Mouse (Mus musculus) gastrocnemius, adult 8-10 months (tissue): ENCODE results near the gene Ipo4. TPM values are rescaled to one million over a fixed set of nuclear protein-coding genes. Genes with fewer than 3 reads are reported as not detected.
A peak's percentile ranks its signal among the peaks of the same experiment; 100 is the strongest.

ENCODE experiments used
- DNase-seq, 2 experiments: peaks; one replicate each; pipeline ENCODE4 v3.0.0; 2022; ENCODE audit warnings: low spot score in 2 of 2
- total RNA-seq, 4 experiments: library from RNA; stranded (reverse); gene quantifications; 2 replicates each; pipeline ENCODE4 v1.2.4; 2022

Gene Ipo4
- total RNA-seq, 4 experiments from 2014 or later = 80.2 to 99.8 (median 88.9) TPM

DNA sequence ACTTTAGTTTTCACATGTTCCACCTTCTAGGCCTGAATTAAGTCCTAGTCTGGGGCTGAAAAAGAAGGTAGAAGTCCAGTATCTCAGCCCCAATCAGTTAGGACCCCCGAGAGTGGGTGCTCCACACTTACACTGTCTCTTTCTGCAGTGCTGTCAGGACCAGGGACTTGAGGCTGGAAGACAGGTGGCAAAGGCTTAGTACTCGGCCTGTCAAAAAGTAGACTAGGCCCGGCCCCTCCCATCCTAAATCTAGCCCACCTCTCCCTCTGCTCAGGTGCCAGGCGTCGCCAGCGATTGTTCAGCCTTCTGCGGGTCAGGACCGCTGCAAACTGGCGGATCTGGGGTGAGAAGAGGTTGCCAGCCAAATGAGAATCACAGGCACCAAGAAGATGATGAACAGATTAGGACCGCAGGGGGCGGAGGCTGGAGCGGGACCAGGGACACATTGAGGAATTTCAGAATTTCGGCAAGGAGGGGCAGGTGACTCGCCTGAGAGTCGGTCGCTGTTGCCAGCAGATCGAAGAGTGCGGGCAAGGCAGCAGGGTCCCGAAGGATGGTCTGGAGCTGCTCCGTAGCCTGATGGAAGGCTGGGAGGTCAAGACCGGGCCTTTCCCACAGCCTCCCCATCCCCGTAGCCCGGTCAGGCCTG is 759 bp downstream of the Ipo4 start:
- DNase-seq = peak in 1 of 2 experiments; percentile 20

DNA sequence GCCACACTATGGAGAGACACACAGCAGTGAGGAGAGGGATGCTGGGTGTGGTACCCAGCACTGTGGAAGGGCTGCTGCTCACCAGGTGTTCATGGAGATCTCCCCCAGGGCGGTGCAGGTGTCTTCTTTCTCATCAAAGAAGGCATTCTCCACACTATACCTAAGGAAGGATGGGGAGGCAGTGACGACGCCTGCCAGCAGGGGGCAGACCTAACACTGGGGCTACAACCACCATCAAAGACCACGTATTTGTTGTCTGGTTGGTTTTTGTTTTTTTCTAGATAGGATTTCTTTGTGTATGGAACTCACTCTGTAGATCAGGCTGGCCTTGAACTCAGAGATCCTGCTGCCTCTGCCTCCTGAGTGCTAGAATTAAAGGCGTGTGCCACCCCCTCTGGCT is 6.4 kb downstream of the Ipo4 start:
- DNase-seq = peak; percentile 26 to 43

DNA sequence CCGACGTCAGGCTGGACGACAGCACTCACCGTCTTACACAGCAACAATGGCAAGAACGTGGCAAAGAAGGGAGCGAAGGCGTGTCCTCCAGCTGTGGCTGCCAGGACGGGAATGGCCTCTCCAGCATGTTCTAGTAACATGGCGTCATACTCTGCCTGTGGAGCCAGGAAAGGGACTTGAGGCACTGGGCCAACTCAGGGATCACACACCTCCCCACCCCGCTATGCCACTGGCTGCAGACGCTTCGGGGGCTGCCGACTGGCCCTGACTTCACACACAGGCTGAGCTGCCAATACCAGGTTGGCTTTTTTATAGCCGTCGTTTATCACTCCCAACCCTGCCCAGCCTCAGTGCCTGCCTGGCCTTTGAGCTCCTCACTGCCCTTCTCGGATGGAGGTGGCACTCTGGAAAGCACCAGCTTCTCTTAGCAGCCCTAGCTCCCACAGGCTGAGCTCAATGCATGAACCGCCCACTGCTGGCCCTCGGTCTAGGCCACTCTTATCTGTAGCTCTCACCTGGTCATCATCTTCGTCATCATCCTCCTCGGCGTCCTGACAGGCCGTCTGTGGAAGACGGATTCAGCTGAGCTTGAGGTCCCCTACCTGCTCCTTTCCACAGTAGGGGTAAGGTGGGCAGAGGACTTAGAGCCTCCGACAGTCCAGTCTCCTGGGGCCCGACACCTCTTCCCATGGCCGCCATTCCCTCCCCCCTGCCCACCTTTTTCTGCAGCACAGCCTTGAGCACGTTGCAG is 7.5 kb downstream of the Ipo4 start:
- DNase-seq = no peak

- no peak for DNase-seq
Measured at GRCm38 (mm10) chr14:55618486-55619195, 17.1 kb downstream of the Ipo4 start.

DNA sequence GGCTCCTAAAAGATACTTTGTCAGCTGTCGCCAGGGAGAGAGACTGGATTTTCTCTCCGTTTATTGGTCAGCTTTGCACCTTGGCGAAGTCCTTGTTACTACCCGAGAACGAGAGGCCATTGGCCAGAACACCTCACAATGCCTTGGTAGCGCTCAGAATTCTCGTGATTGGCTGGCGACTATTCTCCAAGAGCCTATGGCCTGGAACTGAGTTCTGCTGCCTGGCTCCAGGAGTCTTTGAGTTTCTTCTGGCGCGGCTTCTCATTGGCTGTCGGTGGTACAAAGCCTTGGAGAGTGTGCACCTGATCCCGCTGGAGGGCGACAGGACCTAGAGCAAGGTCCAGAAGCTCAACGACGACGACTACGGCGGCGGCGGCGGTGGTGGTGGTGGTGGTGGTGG is 17.9 kb downstream of the Ipo4 start, which contains the start of gene Rec8:
Gene Rec8, plus strand, starts transcription at position 216 of the 400 bp plus-strand sequence.
- no peak for DNase-seq

GRCm38 (mm10) chr14:55616844-55617243 is 18.9 kb downstream of the Ipo4 start:
- no peak for DNase-seq

DNA sequence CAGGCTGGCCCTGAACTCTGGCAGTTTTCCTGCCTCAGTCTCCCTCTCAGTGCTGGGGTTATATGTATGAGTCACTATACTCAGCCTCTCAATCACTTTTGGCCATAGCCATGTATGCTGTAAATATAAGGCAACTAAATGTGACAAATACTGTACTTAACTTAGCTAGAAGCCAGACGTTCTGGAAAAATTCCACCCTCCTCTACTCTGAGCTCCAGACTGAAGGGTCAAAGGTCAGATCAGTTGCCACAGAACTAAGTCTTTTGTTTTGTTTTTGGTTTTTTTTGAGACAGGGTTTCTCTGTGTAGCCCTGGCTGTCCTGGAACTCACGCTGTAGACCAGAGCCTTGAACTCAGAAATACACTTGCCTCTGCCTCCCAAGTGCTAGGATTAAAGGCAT is 19.9 kb downstream of the Ipo4 start:
- DNase-seq = no peak

DNA sequence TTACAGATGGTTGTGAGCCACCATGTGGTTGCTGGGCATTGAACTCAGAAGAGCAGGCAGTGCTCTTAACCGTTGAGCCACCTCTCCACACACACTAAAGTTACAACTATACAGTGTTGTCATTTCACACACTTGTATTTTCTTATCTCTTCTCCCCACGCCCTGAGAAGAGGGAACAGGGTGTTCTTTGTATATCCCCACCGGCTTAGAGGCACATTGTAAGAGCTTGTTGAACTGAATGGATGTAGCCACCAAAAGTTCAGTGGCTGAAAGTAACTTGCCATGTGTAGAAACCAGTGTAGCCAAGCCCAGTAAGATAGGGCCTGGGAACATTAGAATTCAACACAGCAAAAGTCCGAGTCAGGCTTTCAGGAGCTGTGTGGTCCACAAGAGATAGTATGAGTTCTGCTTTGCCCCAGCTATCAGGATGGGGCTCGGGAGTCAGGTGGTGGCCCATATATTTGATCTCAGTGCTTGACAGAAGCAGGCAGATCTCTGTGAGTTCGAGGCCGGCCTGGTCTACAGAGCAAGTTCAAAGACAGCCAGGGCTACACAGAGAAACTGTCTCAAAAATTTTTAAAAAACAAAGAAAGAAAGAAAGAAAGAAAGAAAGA is 21.1 kb downstream of the Ipo4 start:
- no peak for DNase-seq

DNA sequence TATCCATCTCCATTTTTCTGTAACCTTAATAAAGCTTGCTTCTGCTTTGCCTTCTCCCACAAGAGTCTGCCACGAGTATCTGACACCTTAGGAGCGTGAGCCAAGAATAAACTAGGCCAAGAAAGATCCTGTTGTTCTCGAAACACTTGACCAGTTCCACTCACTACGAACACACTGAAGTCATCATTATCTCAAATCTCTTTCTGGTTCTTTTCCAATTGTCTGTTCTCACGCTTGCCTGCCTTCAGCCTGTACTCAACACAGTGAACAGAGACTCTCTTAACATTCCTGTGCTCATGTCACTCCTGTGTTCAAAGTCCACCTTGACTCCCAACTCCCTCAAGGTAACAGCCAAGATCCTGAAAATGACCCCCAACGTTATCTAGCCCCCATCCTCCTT is 22.4 kb downstream of the Ipo4 start:
- no peak for DNase-seq

- no peak for DNase-seq
Measured at GRCm38 (mm10) chr14:55608339-55608738, 27.4 kb downstream of the Ipo4 start.

GRCm38 (mm10) chr14:55605743-55606459 is 29.9 kb downstream of the Ipo4 start:
- no peak for DNase-seq

DNA sequence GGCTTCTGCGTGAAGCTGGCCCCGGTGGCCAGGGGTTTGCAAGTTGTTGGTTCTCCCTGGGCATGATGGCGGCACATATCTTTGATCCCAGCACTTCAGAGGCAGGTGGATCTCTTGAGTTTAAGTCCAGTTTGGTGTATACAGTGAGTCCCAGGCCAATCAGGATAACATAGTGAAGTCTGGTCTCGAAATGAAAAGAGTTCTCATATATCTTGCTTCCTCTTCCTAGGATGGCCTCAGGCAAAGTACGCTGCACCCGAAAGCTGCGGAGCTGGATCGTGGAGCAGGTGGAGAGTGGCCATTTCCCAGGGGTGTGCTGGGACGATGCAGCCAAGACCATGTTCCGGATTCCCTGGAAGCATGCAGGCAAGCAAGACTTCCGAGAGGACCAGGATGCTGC is 30.9 kb downstream of the Ipo4 start:
- DNase-seq = no peak

DNA sequence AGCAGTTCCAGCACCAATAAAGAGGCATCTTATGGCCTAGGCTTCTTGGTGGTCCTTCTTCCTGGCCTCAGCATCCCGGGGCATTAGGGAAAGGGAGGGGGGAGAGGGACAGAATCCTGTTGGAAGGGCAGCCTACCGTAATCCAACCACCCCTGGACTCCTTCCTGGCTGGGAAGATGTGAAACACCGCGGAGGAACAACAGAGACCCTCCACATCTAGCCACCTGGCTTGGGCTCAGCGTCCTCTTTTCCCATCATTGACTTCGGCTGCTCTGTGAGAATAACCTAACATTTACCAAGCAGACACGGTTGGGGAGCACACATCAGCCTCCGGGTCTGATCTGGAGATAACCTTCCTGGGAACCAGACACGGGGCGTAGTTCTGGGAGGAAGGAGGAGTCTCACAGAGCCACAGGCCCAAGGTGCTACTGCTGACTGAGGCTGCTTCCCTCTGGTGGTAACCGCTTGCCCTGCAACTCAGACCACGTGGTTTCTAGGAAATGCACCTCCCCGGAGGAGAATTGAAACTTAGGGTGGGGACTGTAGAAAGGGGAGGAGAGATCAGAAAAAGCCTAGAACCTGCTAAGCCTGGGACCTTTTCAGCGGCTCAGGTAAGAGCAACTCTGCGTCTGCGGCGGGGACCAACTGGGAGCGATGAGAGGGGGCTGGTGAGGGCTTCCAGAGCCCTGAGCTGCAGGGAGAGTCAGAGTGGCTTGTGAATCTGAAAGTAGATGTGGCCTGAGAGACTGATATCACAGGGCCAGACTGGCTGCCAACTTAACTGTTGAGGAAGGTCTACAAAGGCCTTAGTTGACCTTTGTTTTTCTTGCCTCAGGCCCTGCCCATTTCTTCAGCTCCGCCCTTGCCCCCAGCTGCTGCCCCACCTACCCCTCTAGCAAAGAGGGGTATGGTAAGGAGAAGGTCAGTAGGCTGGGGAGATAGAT is 31.9 kb downstream of the Ipo4 start:
- DNase-seq = peak; percentile 86 to 89

DNA sequence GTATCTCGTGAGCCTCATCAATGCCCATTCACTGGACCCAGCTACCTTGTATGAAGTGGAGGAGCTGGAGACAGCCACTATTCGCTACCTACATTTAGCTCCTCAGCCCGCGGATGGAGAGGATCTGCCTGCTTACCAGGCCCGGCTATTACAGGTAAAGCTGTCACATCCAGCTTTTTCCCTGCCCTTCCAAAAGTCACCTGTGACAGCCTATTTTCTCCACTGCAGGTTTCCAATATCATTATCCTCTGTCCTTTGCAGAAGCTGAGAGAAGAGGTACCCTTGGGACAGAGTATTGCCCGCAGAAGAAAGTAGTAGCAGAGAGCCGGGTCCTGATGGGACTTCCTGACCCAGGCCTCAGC is 32.5 kb downstream of the Ipo4 start, which contains the start of gene Irf9:
Gene Irf9, plus strand, starts transcription at position 301 of the 362 bp plus-strand sequence.
- DNase-seq = no peak

- DNase-seq = no peak
Measured at GRCm38 (mm10) chr14:55598521-55599390, 37.0 kb downstream of the Ipo4 start.

DNA sequence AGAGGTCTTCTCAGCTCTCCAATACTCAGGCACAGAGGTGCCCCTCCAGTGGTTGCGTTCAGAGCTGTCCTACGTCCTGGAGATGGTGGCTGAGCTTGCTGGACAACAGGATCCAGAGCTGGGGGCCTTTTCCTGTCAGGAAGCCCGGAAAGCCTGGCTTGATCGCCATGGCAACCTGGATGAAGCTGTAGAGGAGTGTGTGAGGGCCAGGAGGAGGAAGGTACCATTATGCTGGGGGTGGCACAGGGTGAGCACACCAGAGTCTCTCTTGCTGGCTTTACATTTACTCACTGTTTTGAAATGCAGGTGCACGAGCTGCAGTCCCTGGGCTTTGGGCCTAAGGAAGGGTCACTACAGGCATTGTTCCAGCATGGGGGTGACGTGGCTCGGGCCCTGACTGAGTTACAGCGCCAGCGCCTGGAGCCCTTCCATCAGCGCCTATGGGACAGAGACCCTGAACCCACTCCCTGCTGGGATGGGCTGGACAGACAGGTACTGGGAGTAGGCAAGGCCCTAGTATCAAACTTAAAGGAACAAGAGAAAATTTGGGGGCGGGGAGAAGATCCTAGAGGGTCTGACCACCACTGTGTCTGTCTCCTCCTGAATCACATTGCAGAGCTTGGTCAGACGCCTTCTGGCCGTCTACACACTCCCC is 39.6 kb downstream of the Ipo4 start:
- DNase-seq = no peak

DNA sequence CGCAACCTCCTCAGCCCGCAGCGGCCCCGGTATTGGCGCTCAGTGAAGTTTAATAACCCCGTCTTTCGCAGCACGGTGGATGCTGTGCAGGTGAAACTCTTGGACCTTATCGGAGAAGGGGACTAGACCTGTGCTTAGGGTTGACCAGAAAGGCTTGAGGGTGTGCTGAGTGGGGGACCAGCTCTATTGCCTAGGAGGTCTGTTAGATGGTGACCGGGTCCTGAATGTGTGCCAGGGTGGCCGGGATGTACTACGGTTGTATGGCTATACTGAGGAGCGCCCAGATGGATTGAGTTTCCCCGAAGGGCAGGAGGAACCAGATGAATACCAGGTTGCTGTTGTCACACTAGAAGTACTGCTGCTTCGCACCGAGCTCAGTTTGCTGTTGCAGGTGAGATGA is 43.5 kb downstream of the Ipo4 start:
- no peak for DNase-seq

DNA sequence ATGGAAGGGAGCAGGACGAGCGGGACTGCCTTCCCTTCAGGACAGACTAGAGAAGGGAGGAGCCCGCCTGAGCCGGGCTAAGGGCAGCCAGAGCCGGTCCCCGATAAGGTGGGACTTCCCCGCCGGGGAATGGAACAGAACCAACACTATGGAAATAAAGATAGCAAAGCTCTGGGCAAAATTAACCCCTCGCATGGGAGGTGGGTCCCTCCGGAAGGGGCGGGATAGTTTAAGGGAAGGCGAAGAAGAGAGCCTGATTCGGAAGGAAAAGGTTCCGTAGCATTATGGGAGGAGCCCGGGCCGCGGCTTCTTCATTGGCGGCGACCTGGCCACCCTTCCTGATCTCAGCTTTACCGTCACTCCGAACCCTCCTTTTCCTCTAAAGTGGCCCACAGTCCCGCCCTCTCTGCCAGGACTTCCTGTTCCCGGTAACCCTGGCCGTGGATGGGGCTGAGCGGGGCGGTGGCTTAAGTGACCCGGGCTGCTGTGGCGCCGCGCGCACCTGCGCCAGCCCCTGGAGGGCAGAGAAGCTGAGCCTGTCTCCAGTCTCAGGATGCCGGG is 44.3 kb downstream of the Ipo4 start, which contains the start of gene Rnf31:
Gene Rnf31, plus strand, starts transcription at position 378 of the 561 bp plus-strand sequence.
- peak; percentile 94 to 95 for DNase-seq
